Mouse (Mus musculus) heart, embryonic 10.5 days (tissue): ENCODE data around the gene Glra1. TPM values are rescaled to one million over a fixed set of nuclear protein-coding genes. Genes with fewer than 3 reads are reported as not detected.

Experiments used
- DNase-seq: peaks from one replicate; pipeline ENCODE4 v3.0.0-alpha.2; 2017; ENCODE audit warnings: low spot score
- H3K27ac ChIP-seq: fragments of 300-500 bp; sonication (generic); 2 replicates; pipeline ENCODE4 v1.5.1; 2016; ENCODE audit warnings: mild to moderate bottlenecking
- H3K27me3 ChIP-seq: fragments of 300-500 bp; sonication (generic); 2 replicates; pipeline ENCODE4 v1.6.1; 2016; ENCODE audit warnings: mild to moderate bottlenecking; ENCODE audit not compliant: poor library complexity, insufficient read depth, severe bottlenecking
- H3K36me3 ChIP-seq: fragments of 300-500 bp; sonication (generic); 2 replicates; pipeline ENCODE4 v1.6.1; 2016; ENCODE audit warnings: mild to moderate bottlenecking, moderate library complexity
- H3K4me1 ChIP-seq: fragments of 300-500 bp; sonication (generic); 2 replicates; pipeline ENCODE4 v1.6.1; 2016; ENCODE audit warnings: mild to moderate bottlenecking
- H3K4me3 ChIP-seq: fragments of 300-500 bp; sonication (generic); 2 replicates; pipeline ENCODE4 v1.5.1; 2016; ENCODE audit warnings: mild to moderate bottlenecking, moderate library complexity
- H3K9me3 ChIP-seq: fragments of 300-500 bp; sonication (generic); 2 replicates; pipeline ENCODE4 v1.6.1; 2016; ENCODE audit warnings: mild to moderate bottlenecking, moderate library complexity
- WGBS: fragments of 180-500 bp; shearing (Covaris S2); methylation state at CpG from one replicate; pipeline ENCODE4 v1.1.7; 2016; 5-methylcytosine and 5-hydroxymethylcytosine counted together
- polyA plus RNA-seq: library from polyadenylated mRNA; unstranded; fragments of >200 nt; fragmentation: Nextera tagmentation; extraction: Ambion mirVana; gene quantifications from 2 replicates; pipeline ENCODE4 v1.2.1, GENCODE M21; 2016

Gene Glra1
- polyA plus RNA-seq, 1 experiment from 2014 or later: not detected

DNA sequence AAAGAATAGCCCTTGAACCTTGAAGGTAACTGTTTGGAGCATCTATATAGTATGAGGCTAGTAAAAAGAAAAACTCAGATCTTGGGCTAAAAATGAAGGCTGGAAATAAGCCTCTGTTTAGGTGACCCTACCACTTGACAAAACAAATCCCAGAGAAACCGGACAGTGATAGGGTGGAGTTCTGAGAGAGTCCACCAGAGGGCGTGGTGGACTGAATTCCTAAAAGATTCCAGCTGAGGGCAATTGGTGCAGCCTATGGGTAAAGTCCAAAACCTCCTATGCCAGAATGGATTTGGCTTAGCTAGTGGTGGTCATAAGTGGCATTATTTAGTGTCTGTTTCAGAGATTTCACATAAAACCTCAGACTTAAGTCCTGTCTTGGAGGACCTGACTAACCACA is 36.9 kb downstream of the Glra1 start:
- DNase-seq: no peak
- H3K36me3 ChIP-seq: no peaks in the 10 kb centered on the region
- WGBS: 18% methylated on average over 2 of the region's 2 CpGs

DNA sequence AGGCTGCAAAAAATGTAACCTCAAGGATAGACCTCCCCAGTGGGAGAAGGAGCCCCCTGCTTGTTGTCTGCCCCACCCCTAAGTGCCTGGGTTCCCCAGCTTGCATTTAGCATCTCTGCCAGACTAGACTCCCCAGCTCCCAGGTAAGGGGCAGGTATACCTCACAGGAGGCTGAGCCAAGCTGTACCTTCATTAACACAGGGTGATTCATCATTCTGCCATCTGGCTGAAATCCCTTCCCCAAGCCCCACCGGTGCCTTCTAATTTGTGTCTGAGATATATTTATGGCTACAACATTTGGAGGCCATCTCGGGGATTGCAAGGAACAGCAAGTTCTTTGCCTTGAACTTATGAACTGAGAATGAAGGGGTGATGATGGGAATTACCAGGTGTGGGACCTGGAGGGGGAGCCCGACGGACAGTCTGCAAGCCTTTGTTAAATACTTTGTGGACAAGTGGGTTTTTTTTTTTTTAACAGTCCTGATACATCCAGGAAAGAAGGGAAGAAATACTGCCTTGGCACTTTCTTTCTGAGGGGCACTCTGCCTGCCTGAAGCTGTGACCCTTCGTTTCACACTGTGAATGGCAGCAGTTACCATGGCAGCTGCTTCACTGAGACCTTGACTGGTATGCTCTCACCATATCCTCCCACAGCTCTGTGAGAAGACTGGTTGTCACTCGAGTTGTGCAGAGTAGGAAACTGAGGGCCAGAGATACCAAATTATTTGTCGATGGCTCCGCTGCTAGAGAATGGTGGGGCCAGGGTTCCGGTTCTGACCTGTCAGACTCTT is 41.5 kb downstream of the Glra1 start:
- Histone ChIP-seq H3K4me3 (no peak overlapping the region), H3K27ac (no peak overlapping the region), H3K36me3 (no peaks in the 10 kb centered on the region), H3K9me3 (no peaks in the 10 kb centered on the region), H3K27me3 (no peaks in the 10 kb centered on the region), H3K4me1 (peaks cover 6% of the 10 kb centered on the region)
- no peak for DNase-seq
- 69% methylated on average over 9 of the region's 9 CpGs for WGBS

More for the DNA sequence above, 36.9 kb downstream of the Glra1 start:
- Histone ChIP-seq H3K27me3 (no peaks in the 10 kb centered on the region), H3K4me3 (no peak overlapping the region), H3K4me1 (peaks cover 6% of the 10 kb centered on the region), H3K9me3 (no peaks in the 10 kb centered on the region), H3K27ac (no peak overlapping the region)

DNA sequence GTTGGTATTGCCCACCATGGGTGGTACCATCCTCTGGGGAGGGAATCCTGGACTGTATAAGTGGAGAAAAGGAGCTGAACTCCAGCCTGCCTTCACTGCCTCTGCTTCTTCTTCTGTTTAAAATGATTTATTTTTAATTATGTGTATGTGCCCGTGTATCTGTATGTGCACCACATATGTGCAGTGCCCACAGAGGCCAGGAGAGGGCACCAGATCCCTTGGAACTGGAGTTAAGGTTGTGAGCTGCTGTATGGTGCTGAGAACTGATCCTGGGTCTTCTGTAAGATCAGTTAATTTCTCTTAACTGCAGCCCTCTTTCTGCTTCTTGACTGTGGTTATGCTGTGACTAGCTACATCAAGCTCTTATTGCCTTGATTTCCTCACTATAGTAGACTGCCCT is 62.3 kb downstream of the Glra1 start:
- WGBS: 78% methylated on average over 1 of the region's 1 CpGs
- DNase-seq: no peak
- H3K4me1 ChIP-seq: peaks cover 5% of the 10 kb centered on the region; the same call in 1 of the 2 replicates
- no peak overlapping the region for H3K27ac ChIP-seq
- H3K27me3 ChIP-seq: no peaks in the 10 kb centered on the region
- no peak overlapping the region for H3K4me3 ChIP-seq
- no peaks in the 10 kb centered on the region for H3K36me3 ChIP-seq
- no peaks in the 10 kb centered on the region for H3K9me3 ChIP-seq

DNA sequence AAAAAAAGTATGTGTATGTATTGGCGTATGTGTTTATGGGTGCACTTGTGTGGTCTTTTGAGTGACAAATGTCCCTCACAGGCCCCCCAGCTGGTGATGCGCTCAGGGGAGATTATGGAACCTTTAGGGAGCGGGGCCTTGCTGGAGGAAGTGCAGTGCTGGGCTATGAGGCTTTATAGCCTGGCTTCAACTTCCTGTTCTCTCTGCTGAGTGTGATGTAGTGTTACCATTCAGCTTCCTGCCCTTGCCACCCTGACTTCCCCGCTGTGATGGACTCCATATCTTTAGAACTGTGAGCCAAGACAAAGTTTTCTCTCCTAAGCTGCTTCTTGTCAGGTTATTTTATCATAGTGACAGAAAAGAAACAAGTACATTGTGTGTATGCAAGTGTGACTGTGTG is 65.3 kb downstream of the Glra1 start:
- Histone ChIP-seq H3K4me1 (peaks cover 5% of the 10 kb centered on the region; the same call in 1 of the 2 replicates), H3K9me3 (no peaks in the 10 kb centered on the region), H3K36me3 (no peaks in the 10 kb centered on the region), H3K27ac (no peak overlapping the region), H3K27me3 (no peaks in the 10 kb centered on the region), H3K4me3 (no peak overlapping the region)
- WGBS: 58% methylated on average over 4 of the region's 4 CpGs
- no peak for DNase-seq

DNA sequence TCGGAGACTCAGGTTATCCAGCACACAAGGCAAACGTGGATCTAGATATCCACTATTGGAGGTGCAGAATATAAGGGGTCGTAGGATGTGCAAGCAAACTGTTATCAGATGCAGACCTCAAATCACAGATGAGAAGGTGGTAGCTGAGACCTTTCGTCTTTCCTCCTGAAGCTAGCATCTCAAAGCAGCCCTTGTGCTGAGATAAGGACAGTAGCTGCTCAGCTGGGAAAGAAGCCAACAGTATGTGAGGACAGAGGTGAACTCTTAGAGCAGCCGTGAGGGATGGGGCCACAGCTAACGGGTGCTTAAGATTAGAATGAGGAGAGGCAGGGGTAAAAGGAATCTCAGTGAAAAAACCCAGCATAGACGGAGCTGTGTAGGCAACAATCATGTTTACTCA is 65.9 kb downstream of the Glra1 start:
- DNase-seq: no peak
- Histone ChIP-seq H3K36me3 (no peaks in the 10 kb centered on the region), H3K27ac (no peak overlapping the region), H3K4me3 (no peak overlapping the region), H3K27me3 (no peaks in the 10 kb centered on the region), H3K9me3 (no peaks in the 10 kb centered on the region), H3K4me1 (peaks cover 5% of the 10 kb centered on the region; the same call in 1 of the 2 replicates)
- 34% methylated on average over 7 of the region's 7 CpGs for WGBS

DNA sequence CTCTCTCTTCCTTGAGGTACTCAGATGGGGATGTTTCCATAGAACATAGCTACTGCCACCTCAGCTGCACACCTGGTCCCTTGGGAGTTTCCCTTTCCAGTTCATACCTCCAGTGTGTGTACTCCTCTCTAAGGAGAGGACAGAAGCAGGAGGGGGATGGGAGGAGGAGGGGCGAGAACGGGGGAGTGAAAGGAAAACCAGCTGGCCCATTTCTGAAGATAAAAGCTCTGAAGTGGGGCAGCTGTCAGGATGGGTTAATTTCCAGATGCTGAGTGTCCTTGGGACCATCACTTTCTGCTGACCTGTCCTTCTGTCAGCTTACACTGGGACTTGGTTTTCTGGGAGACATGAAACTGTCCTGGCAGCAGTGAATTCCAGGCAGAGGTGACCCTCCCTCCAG is 73.2 kb downstream of the Glra1 start:
- Histone ChIP-seq H3K4me3 (no peak overlapping the region), H3K4me1 (peaks cover 6% of the 10 kb centered on the region; the same call in 1 of the 2 replicates), H3K36me3 (no peaks in the 10 kb centered on the region), H3K27me3 (no peaks in the 10 kb centered on the region), H3K9me3 (no peaks in the 10 kb centered on the region), H3K27ac (no peak overlapping the region)
- WGBS: 31% methylated on average over 2 of the region's 2 CpGs
- no peak for DNase-seq

DNA sequence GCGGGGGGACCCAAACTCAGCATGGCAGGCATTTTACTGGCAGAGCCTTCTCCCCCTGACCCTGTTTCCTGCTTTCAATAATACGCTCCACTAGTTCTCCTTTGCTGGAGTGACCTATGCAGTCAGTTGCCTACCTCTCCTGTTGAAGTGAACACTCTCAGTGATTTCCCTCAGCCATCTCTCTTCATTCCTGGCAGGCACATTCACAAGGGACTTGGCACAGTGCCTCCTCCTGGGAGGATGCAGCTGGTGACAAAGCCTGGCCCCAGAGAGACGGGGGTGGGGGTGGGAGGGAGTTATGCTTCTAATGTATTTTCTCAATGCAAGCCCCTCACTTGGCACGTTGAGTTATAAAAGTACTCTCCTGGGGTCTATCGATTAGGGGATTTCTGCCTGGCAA is 74.6 kb downstream of the Glra1 start:
- peaks cover 6% of the 10 kb centered on the region; the same call in 1 of the 2 replicates for H3K4me1 ChIP-seq
- no peaks in the 10 kb centered on the region for H3K36me3 ChIP-seq
- H3K4me3 ChIP-seq: no peak overlapping the region
- H3K27ac ChIP-seq: no peak overlapping the region
- 74% methylated on average over 5 of the region's 5 CpGs for WGBS
- H3K9me3 ChIP-seq: no peaks in the 10 kb centered on the region
- no peaks in the 10 kb centered on the region for H3K27me3 ChIP-seq
- no peak for DNase-seq

DNA sequence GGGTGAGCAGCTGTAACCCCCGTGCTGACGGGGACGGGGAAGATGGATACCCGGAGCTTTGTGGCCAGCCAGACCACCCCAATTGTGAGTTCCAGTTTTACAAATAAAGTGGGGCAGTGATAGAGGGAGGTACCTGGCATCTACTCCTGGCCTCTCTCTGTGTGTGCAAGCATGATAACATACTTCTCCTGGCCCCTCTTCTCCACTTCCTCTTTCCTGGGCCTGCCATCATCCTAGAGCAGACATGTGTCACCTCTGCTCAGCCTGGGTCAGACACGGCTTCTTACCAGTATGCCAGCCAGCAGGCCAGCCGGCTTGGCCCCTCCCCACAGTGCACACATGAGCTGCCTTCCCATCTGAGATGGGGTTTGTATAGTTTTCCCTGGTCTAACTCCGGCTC is 77.3 kb downstream of the Glra1 start:
- no peak overlapping the region for H3K27ac ChIP-seq
- WGBS: 79% methylated on average over 7 of the region's 7 CpGs
- H3K4me3 ChIP-seq: no peak overlapping the region
- no peaks in the 10 kb centered on the region for H3K27me3 ChIP-seq
- no peak for DNase-seq
- no peaks in the 10 kb centered on the region for H3K9me3 ChIP-seq
- H3K4me1 ChIP-seq: peaks cover 6% of the 10 kb centered on the region; the same call in 1 of the 2 replicates
- no peaks in the 10 kb centered on the region for H3K36me3 ChIP-seq

DNA sequence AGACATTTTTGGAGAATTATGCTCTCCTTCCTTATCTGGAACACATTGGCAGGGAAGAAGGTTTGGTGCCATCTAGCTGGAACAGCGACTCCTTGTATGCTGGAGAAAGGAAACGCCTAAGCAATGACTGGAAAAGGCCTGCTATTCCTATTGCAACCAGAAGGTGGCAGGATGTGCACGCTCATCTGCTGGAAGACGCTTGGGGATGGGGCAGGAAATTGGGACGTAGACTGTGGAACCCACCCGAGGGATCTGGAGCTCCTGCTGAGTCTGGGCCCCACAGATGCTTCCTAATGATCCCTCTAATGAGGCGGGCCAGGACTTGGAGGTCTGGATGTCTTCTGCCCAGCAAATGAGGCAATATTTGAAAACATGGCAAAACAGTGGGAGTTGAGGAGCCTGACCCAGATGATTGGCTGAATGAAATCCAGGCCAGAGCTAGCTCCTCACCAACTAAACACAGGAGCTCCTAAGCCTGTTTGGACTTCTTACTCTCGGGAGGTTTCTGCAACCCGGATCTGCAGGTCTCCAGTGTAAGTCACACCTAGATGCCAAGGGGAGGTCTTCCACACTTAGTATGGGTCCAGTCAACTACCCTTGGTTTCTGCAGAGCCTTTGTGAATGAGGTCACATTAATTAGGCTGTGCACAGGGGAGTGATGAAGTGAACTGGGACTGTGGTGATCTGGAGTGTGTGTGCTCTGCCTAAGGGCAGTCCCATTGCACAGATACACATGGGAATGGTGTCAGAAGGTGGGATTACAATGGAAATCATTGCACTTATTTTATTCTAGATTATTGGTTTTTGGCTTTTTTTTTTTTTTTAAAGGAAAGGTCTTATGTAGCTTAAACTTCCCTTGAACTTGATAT is 89.0 kb downstream of the Glra1 start:
- Histone ChIP-seq H3K36me3 (no peaks in the 10 kb centered on the region), H3K27me3 (no peaks in the 10 kb centered on the region; the same call in 1 of the 2 replicates), H3K27ac (no peak overlapping the region), H3K4me3 (no peak overlapping the region), H3K4me1 (no peaks in the 10 kb centered on the region), H3K9me3 (no peaks in the 10 kb centered on the region)
- WGBS: 5% methylated on average over 9 of the region's 9 CpGs
- DNase-seq: peak; percentile 83

DNA sequence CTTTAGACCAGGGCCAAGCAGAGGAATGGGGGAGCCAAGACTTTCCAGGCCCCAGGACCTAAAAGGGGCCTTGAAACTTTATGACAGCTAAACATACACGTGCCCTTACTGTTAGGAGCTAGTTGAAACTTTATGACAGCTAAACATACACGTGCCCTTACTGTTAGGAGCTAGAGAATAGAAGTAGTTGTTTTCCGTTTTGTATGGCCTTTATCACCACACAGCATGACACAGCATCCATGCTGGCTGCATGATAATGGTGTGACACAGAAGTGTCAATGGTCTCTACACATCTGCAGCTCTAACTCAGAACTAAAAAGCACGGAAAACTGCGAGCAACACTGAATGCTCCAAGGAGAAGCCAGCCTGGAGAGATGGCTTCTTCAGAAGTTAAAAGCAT is 90.3 kb downstream of the Glra1 start:
- Histone ChIP-seq H3K4me1 (no peaks in the 10 kb centered on the region), H3K36me3 (no peaks in the 10 kb centered on the region), H3K27me3 (no peaks in the 10 kb centered on the region; the same call in 1 of the 2 replicates), H3K4me3 (no peak overlapping the region), H3K27ac (no peak overlapping the region), H3K9me3 (no peaks in the 10 kb centered on the region)
- WGBS: 72% methylated on average over 5 of the region's 5 CpGs
- no peak for DNase-seq

DNA sequence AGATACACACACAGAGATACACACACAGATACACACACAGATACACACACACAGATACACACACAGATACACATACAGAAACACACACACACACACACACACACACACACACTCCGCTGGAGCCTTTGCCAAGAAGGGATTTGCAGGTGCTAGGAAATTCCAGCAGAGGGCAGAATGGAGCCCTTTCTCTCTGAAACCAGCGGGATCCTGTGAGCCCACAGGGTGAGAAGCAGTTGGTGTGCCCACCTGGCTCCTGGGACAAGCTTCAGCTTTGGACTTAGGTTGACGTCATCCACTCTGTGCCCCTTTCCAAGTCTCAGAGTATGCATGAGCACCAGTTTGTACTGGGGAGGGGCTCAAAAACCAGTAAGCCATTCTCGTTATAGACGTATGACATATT is 96.6 kb downstream of the Glra1 start:
- H3K4me3 ChIP-seq: no peak overlapping the region
- no peaks in the 10 kb centered on the region for H3K4me1 ChIP-seq
- 56% methylated on average over 5 of the region's 5 CpGs for WGBS
- no peak overlapping the region for H3K27ac ChIP-seq
- H3K9me3 ChIP-seq: no peaks in the 10 kb centered on the region
- H3K36me3 ChIP-seq: no peaks in the 10 kb centered on the region
- no peaks in the 10 kb centered on the region for H3K27me3 ChIP-seq
- no peak for DNase-seq

DNA sequence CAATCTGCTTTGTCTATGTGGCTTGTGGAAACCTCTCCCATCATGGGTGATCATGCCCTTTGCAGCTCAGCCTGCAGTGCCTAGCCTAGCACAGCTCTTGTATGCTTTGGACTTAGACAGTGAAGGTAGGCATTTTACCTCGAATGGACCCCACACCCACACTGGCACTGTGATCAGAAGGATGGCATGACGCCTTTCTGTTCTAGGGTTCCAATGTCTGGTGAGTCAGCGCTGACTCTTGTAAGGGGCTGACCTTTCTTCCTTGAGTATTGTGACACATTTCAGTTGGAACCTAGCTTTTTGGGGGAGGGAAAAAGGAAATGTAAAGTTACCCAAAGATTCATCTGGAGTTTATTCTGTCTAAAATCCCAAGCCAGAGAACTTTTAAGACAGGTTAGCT is 102.5 kb downstream of the Glra1 start:
- Histone ChIP-seq H3K27me3 (no peaks in the 10 kb centered on the region), H3K4me3 (no peak overlapping the region), H3K36me3 (peaks cover 23% of the 10 kb centered on the region), H3K4me1 (no peaks in the 10 kb centered on the region), H3K27ac (no peak overlapping the region), H3K9me3 (no peaks in the 10 kb centered on the region)
- DNase-seq: no peak
- WGBS: 78% methylated on average over 3 of the region's 3 CpGs

DNA sequence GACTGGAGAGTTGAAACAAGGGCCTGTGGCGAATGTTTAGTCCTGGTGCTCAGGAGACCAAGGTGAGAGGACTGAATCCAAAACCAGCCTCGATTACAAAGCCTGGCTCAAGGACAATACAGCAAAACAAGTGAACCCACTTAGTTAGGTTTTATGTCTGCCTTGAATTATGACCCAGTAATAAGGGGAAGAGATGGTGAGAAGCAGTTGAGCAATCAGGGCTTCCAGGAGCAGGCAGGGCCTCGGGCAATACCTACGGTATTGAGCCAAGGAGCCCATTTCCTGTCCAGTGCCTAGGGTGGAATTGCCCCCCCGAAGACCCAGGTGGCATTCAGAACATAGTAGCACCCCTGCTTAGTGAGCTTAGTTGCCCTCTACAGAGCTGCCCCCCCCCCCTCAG is 105.1 kb downstream of the Glra1 start:
- no peak for DNase-seq
- Histone ChIP-seq H3K4me3 (no peak overlapping the region), H3K27ac (no peak overlapping the region), H3K36me3 (peaks cover 47% of the 10 kb centered on the region), H3K9me3 (no peaks in the 10 kb centered on the region), H3K27me3 (no peaks in the 10 kb centered on the region), H3K4me1 (no peaks in the 10 kb centered on the region)
- 84% methylated on average over 5 of the region's 5 CpGs for WGBS
